In the genomic region with DNA sequence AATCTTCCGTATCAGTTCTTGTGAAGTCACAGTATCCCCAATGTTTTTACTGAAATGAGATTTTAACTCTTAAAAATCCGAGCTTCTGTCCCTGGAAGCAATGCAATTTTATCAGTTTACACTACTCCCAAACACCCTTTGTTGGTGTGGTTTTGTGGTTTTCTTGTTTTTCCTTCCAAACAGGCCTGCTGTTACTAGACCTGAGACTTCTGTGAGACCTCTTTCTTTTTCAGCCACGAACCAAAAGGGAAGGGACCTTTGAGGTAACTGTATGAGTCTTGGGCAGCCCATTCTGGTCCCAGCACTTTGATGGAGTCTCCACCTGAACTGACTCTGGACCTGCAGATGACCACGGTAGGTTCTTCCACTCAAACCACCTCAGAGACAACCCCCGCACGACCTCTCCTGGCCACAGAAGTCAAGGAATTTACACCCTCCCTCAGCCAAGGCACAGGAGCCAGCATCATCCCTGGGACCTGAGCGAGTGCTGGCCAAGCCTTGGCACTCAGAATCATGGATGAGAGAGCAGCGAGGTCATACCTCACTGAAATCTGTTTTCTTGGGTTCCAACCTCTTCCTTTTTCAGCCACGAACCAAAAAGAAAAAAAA, we compare ENCODE assay signal across 8 mouse cellular contexts. TPM values are rescaled to one million over a fixed set of nuclear protein-coding genes. Genes with fewer than 3 reads are reported as not detected.
A peak's percentile ranks its signal among the peaks of the same experiment; 100 is the strongest.
DNase-seq lines count a peak whose midpoint lies in the region; ATAC-seq and TF ChIP-seq lines count a peak whose summit lies in the region.

No protein-coding gene starts in this region.

- TF ChIP-seq CTCF in C2C12 (IDR thresholded peaks at IDR 0.05; ENCODE audit: control insufficient read depth, insufficient read depth, insufficient read length) = no peak
- no peak for TF ChIP-seq CTCF in olfactory bulb, adult 2 months (IDR thresholded peaks at IDR 0.05; ENCODE audit: insufficient read depth, low read depth, low read length)

- H3K4me2 ChIP-seq in intestine, embryonic 14.5 days (ENCODE audit: low read length) = peak overlapping the region; percentile 85

- 20% methylated on average over 9 of the region's 9 CpGs for WGBS in intestine, embryonic 14.5 days
- WGBS in olfactory bulb, adult 2 months = 40% methylated on average over 9 of the region's 9 CpGs

- TF ChIP-seq POLR2A in olfactory bulb, adult 2 months (IDR thresholded peaks at IDR 0.05; ENCODE audit: insufficient read depth, low read depth, low read length) = no peak

- H3K27ac ChIP-seq in intestine, embryonic 14.5 days (ENCODE audit: low read depth) = no peak overlapping the region
- no peak overlapping the region for H3K27ac ChIP-seq in olfactory bulb, adult 2 months (ENCODE audit: insufficient read depth, low read depth, low read length)

- H3K4me1 ChIP-seq in intestine, embryonic 14.5 days (replicated peaks; ENCODE audit: control insufficient read depth, insufficient read depth, low read length) = peaks cover 5% of the 10 kb centered on the region; the same call in 1 of the 2 replicates
- H3K4me1 ChIP-seq in olfactory bulb, adult 2 months (ENCODE audit: control insufficient read depth, insufficient read depth, low read length) = peaks cover 6% of the 10 kb centered on the region; the same call in 1 of the 2 replicates

- no peaks in the 10 kb centered on the region for H3K36me3 ChIP-seq in C2C12 (ENCODE audit: control insufficient read depth, insufficient read depth)
- H3K36me3 ChIP-seq in intestine, embryonic 14.5 days (ENCODE audit: control insufficient read depth, insufficient read depth, low read length) = no peaks in the 10 kb centered on the region

- intact Hi-C loops in gastrocnemius, postnatal 14 days (cut with DNase I; ENCODE audit: low total_unique reads) = loop anchor here (10.0 kb wide), 1 partner anchor 192 kb away; no protein-coding TSS in a partner anchor

- no peak for ATAC-seq in intestine, embryonic 14.5 days (replicated peaks; ENCODE audit: low FRiP score, low TSS enrichment, low read depth)

- peaks cover 50% of the 10 kb centered on the region for H3K79me2 ChIP-seq in C2C12 (ENCODE audit: control insufficient read depth, insufficient read depth)

- H3K27me3 ChIP-seq in C2C12 (ENCODE audit: control insufficient read depth, insufficient read depth, insufficient read length) = no peaks in the 10 kb centered on the region
- H3K27me3 ChIP-seq in intestine, embryonic 14.5 days (replicated peaks; ENCODE audit: control insufficient read depth, insufficient read depth, low read length) = peaks cover 12% of the 10 kb centered on the region

- peak overlapping the region; percentile 67; the same call in 1 of the 2 replicates for H3K9ac ChIP-seq in intestine, embryonic 14.5 days (ENCODE audit: low read length)

- H3K79me3 ChIP-seq in C2C12 (ENCODE audit: low read depth) = peaks cover 20% of the 10 kb centered on the region

- H3ac ChIP-seq in C2C12 (ENCODE audit: control insufficient read depth, insufficient read length, low read depth) = peak overlapping the region; percentile 87

- H3K4me3 ChIP-seq in C2C12 (ENCODE audit: insufficient read depth, poor library complexity, severe bottlenecking) = peak overlapping the region; percentile 11
- peak overlapping the region; percentile 72 for H3K4me3 ChIP-seq in intestine, embryonic 14.5 days (ENCODE audit: low read depth, low read length)
- peak overlapping the region; percentile 76 for H3K4me3 ChIP-seq in olfactory bulb, adult 2 months (ENCODE audit: insufficient read depth, low read depth, low read length)

- peak; percentile 16 for DNase-seq in gastrocnemius, postnatal 14 days
- no peak for DNase-seq in gastrocnemius, postnatal 25 days
- peak; percentile 82 to 83 for DNase-seq in cerebellum, postnatal 36 days
- no peak for DNase-seq in intestine, embryonic 14.5 days (ENCODE audit: low spot score)
- no peak for DNase-seq in c-Kit-positive CD71-positive TER-119-positive erythroid progenitor cells, embryonic 14.5 days (ENCODE audit: low spot score)
- no peak for DNase-seq in right cerebral cortex, postnatal 36 days (ENCODE audit: low spot score in 2 of 2)

- H3K9me3 ChIP-seq in intestine, embryonic 14.5 days (ENCODE audit: control insufficient read depth, low read length) = no peaks in the 10 kb centered on the region

TF ChIP-seq in C2C12, 6 proteins besides CTCF, POLR2A, EP300 and RAD21:
- TF ChIP-seq MYOG (IDR thresholded peaks at IDR 0.05; ENCODE audit: control insufficient read depth, extremely low read depth, insufficient read length) (no peak), FOSL1 (IDR thresholded peaks at IDR 0.05; ENCODE audit: insufficient read depth, low read length, poor library complexity, severe bottlenecking) (no peak), CEBPB (IDR thresholded peaks at IDR 0.05; ENCODE audit: low read depth) (no peak), MYOD1 (IDR thresholded peaks at IDR 0.05; ENCODE audit: control insufficient read depth, insufficient read length, low read depth) (no peak), USF1 (IDR thresholded peaks at IDR 0.05; ENCODE audit: low read depth) (no peak), MAX (IDR thresholded peaks at IDR 0.05) (no peak)

RNA-seq across cellular contexts. Expression of a gene that starts 1.6 kb away (rescaled TPM):
- 1 to 10 TPM; 2.1 to 2.3 TPM for total RNA-seq in gastrocnemius, postnatal 14 days (2021)
- 1 to 10 TPM; 1.5 to 2.3 TPM for total RNA-seq in gastrocnemius, postnatal 25 days (2021)
- 6.9 TPM for polyA plus RNA-seq in C2C12 (2012; fragmentation: generic; extraction: Trizol)
- polyA plus RNA-seq in intestine, embryonic 14.5 days (2014; fragmentation: Nextera tagmentation; extraction: Ambion mirVana) = 4.8 and 5.1 TPM in 2 replicates
- polyA plus RNA-seq in olfactory bulb, adult 2 months (2012; ENCODE audit: insufficient read depth, insufficient read length, low replicate concordance, missing spikeins) = not detected in 2 replicates

Comparison
In these comparisons a context has a peak if more than half of its experiments do, and no peak if none do; other contexts are left out.
1. DNase-seq: peak in gastrocnemius, postnatal 14 days (single experiment) and cerebellum, postnatal 36 days (2 of 2); none in gastrocnemius, postnatal 25 days (single experiment), intestine, embryonic 14.5 days (single experiment), c-Kit-positive CD71-positive TER-119-positive erythroid progenitor cells, embryonic 14.5 days (single experiment) and right cerebral cortex, postnatal 36 days (0 of 2).
2. H3K4me3 ChIP-seq: peak in every context shown above with its lines; median percentile 76 in olfactory bulb, adult 2 months; 72 in intestine, embryonic 14.5 days; 11 in C2C12.